Mouse (Mus musculus) myocyte (in vitro differentiated cells): ENCODE measurements around the gene Arid3b.

Experiments used
- CEBPB ChIP-seq: IDR thresholded peaks from 2 replicates; pipeline ENCODE4 v1.6.1; 2011; ENCODE audit warnings: mild to moderate bottlenecking, moderate library complexity; ENCODE audit not compliant: poor library complexity, insufficient read depth, severe bottlenecking
- E2F4 ChIP-seq: IDR thresholded peaks from one replicate; pipeline ENCODE4 v1.6.1; 2011; ENCODE audit warnings: mild to moderate bottlenecking, control low read depth, moderate library complexity; ENCODE audit not compliant: insufficient read depth
- MAX ChIP-seq: IDR thresholded peaks from one replicate; pipeline ENCODE4 v1.6.1; 2011; ENCODE audit warnings: low read depth, mild to moderate bottlenecking, control low read depth
- MYOD1 ChIP-seq, 3 experiments: IDR thresholded peaks; one replicate each; pipeline ENCODE4 v1.6.1; 2011; ENCODE audit warnings: control low read depth in 2 of 3, low read depth in 2 of 3, mild to moderate bottlenecking in 2 of 3, moderate library complexity in 1 of 3; ENCODE audit not compliant: insufficient read length in 2 of 3, control insufficient read depth in 1 of 3
- MYOG ChIP-seq, 3 experiments: IDR thresholded peaks; one replicate each; pipeline ENCODE4 v1.6.1; 2011; ENCODE audit warnings: control low read depth in 2 of 3, low read depth in 2 of 3, mild to moderate bottlenecking in 2 of 3; ENCODE audit not compliant: insufficient read length in 2 of 3, control insufficient read depth in 1 of 3, insufficient read depth in 1 of 3
- POLR2A ChIP-seq: IDR thresholded peaks from one replicate; pipeline ENCODE4 v1.6.1; 2011; ENCODE audit warnings: low read depth, mild to moderate bottlenecking, control low read depth, moderate library complexity; ENCODE audit not compliant: insufficient read length
- POLR2AphosphoS2 ChIP-seq: IDR thresholded peaks from one replicate; pipeline ENCODE4 v1.6.1; 2011; ENCODE audit warnings: low read depth, control low read depth; ENCODE audit not compliant: insufficient read length
- REST ChIP-seq: IDR thresholded peaks from one replicate; pipeline ENCODE4 v1.6.1; 2011; ENCODE audit warnings: mild to moderate bottlenecking, control low read depth, moderate library complexity; ENCODE audit not compliant: insufficient read depth, insufficient read length
- SRF ChIP-seq: IDR thresholded peaks from one replicate; pipeline ENCODE4 v1.6.1; 2011; ENCODE audit warnings: low read depth; ENCODE audit not compliant: control insufficient read depth, insufficient read length
- TCF12 ChIP-seq: IDR thresholded peaks from one replicate; pipeline ENCODE4 v1.6.1; 2011; ENCODE audit warnings: mild to moderate bottlenecking, control low read depth; ENCODE audit not compliant: poor library complexity, insufficient read depth, severe bottlenecking
- TCF3 ChIP-seq: IDR thresholded peaks from one replicate; pipeline ENCODE4 v1.6.1; 2011; ENCODE audit warnings: low read depth, control low read depth; ENCODE audit not compliant: insufficient read length
- USF1 ChIP-seq: IDR thresholded peaks from one replicate; pipeline ENCODE4 v1.6.1; 2011; ENCODE audit warnings: low read depth, mild to moderate bottlenecking, control low read depth, moderate library complexity

DNA sequence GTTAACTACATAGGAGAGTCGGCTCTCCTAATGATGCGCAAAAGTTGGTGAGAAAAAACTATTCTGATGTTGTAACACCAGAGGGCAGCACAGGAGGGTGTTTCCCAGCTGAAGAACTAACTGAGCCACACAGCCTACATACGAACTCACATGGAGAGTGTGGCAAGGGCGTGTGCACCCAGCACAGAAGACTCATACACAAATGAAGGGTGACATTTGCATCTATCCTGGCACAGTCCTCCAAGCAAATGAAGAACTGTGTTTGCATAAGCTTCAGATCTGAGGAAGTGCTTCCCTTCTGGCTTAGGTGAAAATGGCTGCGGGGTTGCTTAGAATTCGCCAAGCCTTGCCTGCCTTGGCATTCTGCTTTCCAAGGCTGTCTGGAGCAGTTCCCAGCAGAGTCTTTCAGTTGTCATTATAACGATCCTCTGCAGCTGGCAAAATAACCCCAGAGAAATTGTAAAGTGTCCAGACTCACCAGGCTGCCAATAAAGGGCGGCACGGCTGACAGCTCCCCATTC is 25.4 kb upstream of the Arid3b start:
- TF ChIP-seq POLR2AphosphoS2 (no peak), POLR2A (no peak), USF1 (no peak), TCF12 (no peak), REST (no peak), E2F4 (no peak), CEBPB (no peak), MAX (no peak), TCF3 (no peak), MYOD1 (IDR thresholded peaks at IDR 0.05; ENCODE audit: control insufficient read depth in 1 of 3, insufficient read length in 2 of 3, low read depth in 2 of 3) (no peak), SRF (no peak), MYOG (IDR thresholded peaks at IDR 0.05; ENCODE audit: control insufficient read depth in 1 of 3, insufficient read depth in 1 of 3, insufficient read length in 2 of 3, low read depth in 2 of 3) (no peak)
